Mouse (Mus musculus) G1E (cell line): Measurements from ENCODE around the gene 4933402J07Rik.

Source experiments
- CTCF ChIP-seq: IDR thresholded peaks from 2 replicates; pipeline ENCODE4 v1.5.1; 2012; ENCODE audit warnings: low read depth, low read length, inconsistent platforms, mixed read lengths
- GATA1 ChIP-seq: IDR thresholded peaks from 2 replicates; pipeline ENCODE4 v1.6.1; 2012; ENCODE audit warnings: borderline replicate concordance, low read length, inconsistent platforms, mixed read lengths
- POLR2AphosphoS5 ChIP-seq: IDR thresholded peaks from 2 replicates; pipeline ENCODE4 v1.6.1; 2012; ENCODE audit warnings: low read depth, low read length, inconsistent platforms; ENCODE audit not compliant: insufficient replicate concordance
- TAL1 ChIP-seq: conservative IDR thresholded peaks from 2 replicates; pipeline ENCODE4 v1.6.1; 2012; ENCODE audit warnings: low read depth, low read length, inconsistent platforms, mixed read lengths

DNA sequence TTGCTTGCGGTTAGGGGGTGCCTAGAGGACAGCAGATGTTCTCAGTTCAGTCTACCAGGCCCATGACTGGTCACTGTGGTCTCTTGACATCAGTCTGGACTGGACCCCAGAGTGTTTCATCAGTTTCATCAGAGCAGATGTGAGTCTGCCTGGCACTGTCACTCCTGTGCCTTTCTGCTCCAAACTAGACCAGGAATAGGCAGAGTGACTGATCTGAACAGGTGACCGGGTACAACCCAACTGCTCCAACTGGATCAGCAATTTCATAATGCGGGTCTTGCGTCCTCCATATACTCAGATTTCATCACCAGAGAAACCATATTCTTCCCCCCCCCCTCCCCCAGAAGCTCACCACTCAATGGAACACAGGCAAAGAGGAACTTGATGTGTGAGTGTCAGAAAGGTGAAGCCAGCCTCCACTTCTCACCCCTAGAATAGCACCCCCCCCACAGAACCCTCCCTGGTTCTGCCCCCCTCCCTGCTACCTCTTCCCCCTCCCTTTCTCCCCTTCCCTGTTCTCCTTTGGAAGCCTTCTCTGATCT lies 46.1 kb downstream of the 4933402J07Rik start:
- TF ChIP-seq CTCF = no peak
- no peak for TF ChIP-seq GATA1
- TF ChIP-seq TAL1 = no peak
- no peak for TF ChIP-seq POLR2AphosphoS5
